Mouse (Mus musculus): ENCODE results near the gene U90926.

- TF ChIP-seq POLR2A (IDR thresholded peaks at IDR 0.05; ENCODE audit: insufficient read depth, low read depth, low read length) (no peak), CTCF (IDR thresholded peaks at IDR 0.05) (no peak), EP300 (IDR thresholded peaks at IDR 0.05; ENCODE audit: insufficient read depth, low read depth, low read length) (no peak)
Measured at GRCm38 (mm10) chr5:92215308-92215707, at the start of gene U90926.

Measured in heart, adult 2 months (tissue).